Mouse (Mus musculus) lung, postnatal 0 days (tissue): ENCODE results near the gene Slain1. TPM values are rescaled to one million over a fixed set of nuclear protein-coding genes. Genes with fewer than 3 reads are reported as not detected.

ENCODE experiments used
- ATAC-seq: fragments of 200-750 bp; cut with Nextera tagmentation; 2 replicates; pipeline ENCODE4 v1.8.0; 2017; ENCODE audit warnings: moderate library complexity
- DNase-seq: peaks from one replicate; pipeline ENCODE4 v3.0.0-alpha.2; 2016; ENCODE audit warnings: low spot score
- H3K27ac ChIP-seq: fragments of 300-500 bp; sonication (generic); 2 replicates; pipeline ENCODE4 v1.5.1; 2014; ENCODE audit warnings: antibody characterized with exemption, mild to moderate bottlenecking, low read length, mixed read lengths
- H3K27me3 ChIP-seq: fragments of 300-500 bp; sonication (generic); replicated peaks from 2 replicates; pipeline ENCODE4 v1.6.1; 2014; ENCODE audit warnings: low read length, mixed read lengths; ENCODE audit not compliant: insufficient read depth
- H3K36me3 ChIP-seq: fragments of 300-500 bp; sonication (generic); 2 replicates; pipeline ENCODE4 v1.6.1; 2014; ENCODE audit warnings: low read length, mixed read lengths; ENCODE audit not compliant: insufficient read depth
- H3K4me1 ChIP-seq: fragments of 300-500 bp; sonication (generic); 2 replicates; pipeline ENCODE4 v1.6.1; 2014; ENCODE audit warnings: antibody characterized with exemption, low read depth, low read length, mixed read lengths; ENCODE audit not compliant: insufficient read depth
- H3K4me2 ChIP-seq: fragments of 300-500 bp; sonication (generic); replicated peaks from 2 replicates; pipeline ENCODE4 v1.6.1; 2014; ENCODE audit warnings: low read depth, mild to moderate bottlenecking, low read length, moderate library complexity, mixed read lengths
- H3K4me3 ChIP-seq: fragments of 300-500 bp; sonication (generic); 2 replicates; pipeline ENCODE4 v1.5.1; 2014; ENCODE audit warnings: low read depth, low read length
- H3K9ac ChIP-seq: fragments of 300-500 bp; sonication (generic); replicated peaks from 2 replicates; pipeline ENCODE4 v1.6.1; 2014; ENCODE audit warnings: low read depth, mild to moderate bottlenecking
- H3K9me3 ChIP-seq: fragments of 300-500 bp; sonication (generic); 2 replicates; pipeline ENCODE4 v1.6.1; 2016; ENCODE audit warnings: low read length, mixed read lengths
- CTCF ChIP-seq: IDR thresholded peaks from 2 replicates; pipeline ENCODE4 v1.5.1; 2016; ENCODE audit warnings: antibody characterized with exemption, mild to moderate bottlenecking
- EP300 ChIP-seq: IDR thresholded peaks from 2 replicates; pipeline ENCODE4 v1.6.1; 2016; ENCODE audit warnings: antibody characterized with exemption, mild to moderate bottlenecking, control low read depth
- WGBS: fragments of 180-500 bp; shearing (Covaris S2); extraction: QIAGEN DNeasy Blood & Tissue Kit; methylation state at CpG from one replicate; pipeline ENCODE4 v1.1.7; 2014; 5-methylcytosine and 5-hydroxymethylcytosine counted together
- polyA plus RNA-seq: library from polyadenylated mRNA; unstranded; fragments of >200 nt; fragmentation: Nextera tagmentation; extraction: Ambion mirVana; gene quantifications from 2 replicates; pipeline ENCODE4 v1.2.1, GENCODE M21; 2015

Gene Slain1
- polyA plus RNA-seq, 1 experiment from 2014 or later = 1.4 TPM

GRCm38 (mm10) chr14:103697101-103697500 lies 47.1 kb downstream of the Slain1 start:
- H3K9ac ChIP-seq = no peak overlapping the region
- no peak overlapping the region for H3K4me3 ChIP-seq
- ATAC-seq (no peak), DNase-seq (no peak)
- H3K36me3 ChIP-seq = no peaks in the 10 kb centered on the region
- WGBS = 78% methylated on average over 7 of the region's 7 CpGs
- H3K4me2 ChIP-seq = no peak overlapping the region
- H3K9me3 ChIP-seq = no peaks in the 10 kb centered on the region
- H3K27ac ChIP-seq = no peak overlapping the region
- H3K4me1 ChIP-seq = no peaks in the 10 kb centered on the region
- H3K27me3 ChIP-seq = no peaks in the 10 kb centered on the region
- TF ChIP-seq EP300 (no peak), CTCF (no peak)

DNA sequence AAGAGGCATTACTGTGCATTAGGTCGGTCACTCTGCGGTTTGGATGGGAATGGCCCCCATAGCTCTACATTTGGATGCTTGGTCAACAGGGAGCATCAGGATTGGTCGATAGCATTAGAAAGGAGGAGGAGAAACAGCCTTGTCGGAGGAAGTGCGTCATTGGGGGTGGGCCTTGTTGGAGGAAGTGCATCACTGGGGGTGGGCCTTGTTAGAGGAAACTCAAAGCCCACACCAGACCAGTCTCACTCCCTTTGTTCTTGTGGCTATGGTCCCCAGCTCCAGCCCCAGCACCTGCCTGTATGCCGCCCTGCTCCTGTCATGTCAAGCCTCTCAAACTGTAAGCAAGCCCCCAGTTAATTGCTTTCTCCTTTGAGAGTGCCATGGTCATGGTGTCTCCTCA lies 49.3 kb downstream of the Slain1 start:
- no peak overlapping the region for H3K4me3 ChIP-seq
- H3K27ac ChIP-seq = no peak overlapping the region
- H3K27me3 ChIP-seq = no peaks in the 10 kb centered on the region
- WGBS = 97% methylated on average over 6 of the region's 6 CpGs
- TF ChIP-seq EP300 (no peak), CTCF (no peak)
- H3K9me3 ChIP-seq = no peaks in the 10 kb centered on the region
- no peak for ATAC-seq
- DNase-seq = no peak
- no peak overlapping the region for H3K9ac ChIP-seq
- no peaks in the 10 kb centered on the region for H3K4me1 ChIP-seq
- no peak overlapping the region for H3K4me2 ChIP-seq
- no peaks in the 10 kb centered on the region for H3K36me3 ChIP-seq

- WGBS = 91% methylated on average over 18 of the region's 18 CpGs
- Histone ChIP-seq H3K4me2 (no peak overlapping the region), H3K36me3 (no peaks in the 10 kb centered on the region), H3K9ac (no peak overlapping the region), H3K9me3 (no peaks in the 10 kb centered on the region), H3K4me3 (no peak overlapping the region), H3K4me1 (no peaks in the 10 kb centered on the region), H3K27me3 (no peaks in the 10 kb centered on the region), H3K27ac (no peak overlapping the region)
- DNase-seq = no peak
- TF ChIP-seq CTCF (no peak), EP300 (no peak)
- no peak for ATAC-seq
Observed at GRCm38 (mm10) chr14:103702516-103702915, 52.5 kb downstream of the Slain1 start.

DNA sequence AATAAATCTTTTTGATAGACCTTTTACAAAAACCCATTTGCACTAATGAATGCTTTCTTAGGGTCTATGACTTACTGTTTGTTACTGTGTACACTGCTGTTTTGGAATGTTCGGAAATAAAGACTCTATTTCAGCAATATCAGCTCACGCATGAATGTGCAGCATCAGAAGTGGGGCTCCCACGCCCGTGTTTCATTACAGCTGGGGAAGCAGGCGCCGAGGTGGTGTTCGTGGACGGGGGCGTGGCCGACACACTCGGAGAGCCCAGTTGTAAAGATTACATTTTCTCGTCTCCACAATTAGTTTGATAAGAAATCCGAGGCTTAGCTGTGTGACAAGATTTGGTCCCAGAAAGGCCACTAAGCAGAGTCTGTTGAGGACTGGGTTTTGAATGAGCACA lies 54.7 kb downstream of the Slain1 start:
- H3K4me2 ChIP-seq = no peak overlapping the region
- H3K27ac ChIP-seq = no peak overlapping the region
- WGBS = 71% methylated on average over 13 of the region's 13 CpGs
- no peaks in the 10 kb centered on the region for H3K36me3 ChIP-seq
- DNase-seq (no peak), ATAC-seq (no peak)
- TF ChIP-seq EP300 (no peak), CTCF (no peak)
- H3K9ac ChIP-seq = no peak overlapping the region
- no peaks in the 10 kb centered on the region for H3K9me3 ChIP-seq
- H3K4me3 ChIP-seq = no peak overlapping the region
- no peaks in the 10 kb centered on the region for H3K27me3 ChIP-seq
- H3K4me1 ChIP-seq = no peaks in the 10 kb centered on the region

- Histone ChIP-seq H3K27me3 (no peaks in the 10 kb centered on the region), H3K36me3 (no peaks in the 10 kb centered on the region), H3K9me3 (no peaks in the 10 kb centered on the region), H3K4me3 (no peak overlapping the region), H3K4me2 (no peak overlapping the region), H3K9ac (no peak overlapping the region), H3K27ac (no peak overlapping the region), H3K4me1 (no peaks in the 10 kb centered on the region)
- DNase-seq (no peak), ATAC-seq (no peak)
- no peak for TF ChIP-seq CTCF
- WGBS = 56% methylated on average over 6 of the region's 6 CpGs
Observed at GRCm38 (mm10) chr14:103706347-103706746, 56.3 kb downstream of the Slain1 start.

DNA sequence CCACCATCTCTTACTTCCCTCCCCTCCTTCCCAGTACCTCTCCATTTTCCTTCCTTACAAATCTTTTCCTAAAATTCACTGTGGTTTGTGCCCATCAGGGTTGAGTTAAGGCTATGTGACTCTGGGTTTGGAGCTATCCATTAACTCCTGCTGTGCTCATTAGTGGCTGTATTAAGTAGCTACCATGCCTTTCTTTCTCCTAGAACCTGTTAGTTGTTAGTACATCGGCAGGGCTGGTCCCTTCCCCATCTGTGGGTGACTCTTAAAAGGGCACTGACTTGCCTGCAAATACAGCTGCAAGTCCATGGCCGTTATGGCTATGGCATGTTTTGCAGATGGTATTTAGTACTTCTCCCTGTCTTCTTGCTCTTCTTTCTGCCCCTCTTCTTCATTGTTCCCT lies 58.6 kb downstream of the Slain1 start:
- WGBS = 67% methylated on average over 2 of the region's 2 CpGs
- ATAC-seq = no peak
- Histone ChIP-seq H3K27ac (no peak overlapping the region), H3K9ac (no peak overlapping the region), H3K27me3 (no peaks in the 10 kb centered on the region), H3K4me1 (no peaks in the 10 kb centered on the region), H3K36me3 (no peaks in the 10 kb centered on the region), H3K9me3 (no peaks in the 10 kb centered on the region), H3K4me3 (no peak overlapping the region), H3K4me2 (no peak overlapping the region)
- DNase-seq = no peak
- TF ChIP-seq EP300 (no peak), CTCF (no peak)

DNA sequence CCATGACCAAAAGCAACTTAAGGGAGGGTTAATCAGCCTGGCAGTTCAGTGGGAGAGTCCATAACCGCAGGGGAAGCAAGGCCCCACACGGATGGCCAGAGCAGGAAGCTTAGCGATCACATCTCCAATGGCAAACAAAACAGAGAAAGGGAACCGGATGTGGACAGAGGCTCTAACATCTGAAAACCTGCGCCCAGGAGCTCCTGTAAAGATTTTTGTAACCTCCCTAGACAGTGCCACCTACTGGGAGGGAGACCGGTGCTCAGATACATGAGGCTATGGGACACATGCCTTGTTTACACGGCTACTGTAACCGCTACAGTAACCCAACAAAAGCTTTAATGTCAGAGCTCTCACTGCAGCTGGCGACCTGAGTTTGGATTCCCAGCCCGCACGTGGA lies 59.2 kb downstream of the Slain1 start:
- H3K27ac ChIP-seq = no peak overlapping the region
- no peak overlapping the region for H3K4me2 ChIP-seq
- no peak overlapping the region for H3K9ac ChIP-seq
- H3K4me1 ChIP-seq = no peaks in the 10 kb centered on the region
- ATAC-seq (no peak), DNase-seq (no peak)
- no peaks in the 10 kb centered on the region for H3K27me3 ChIP-seq
- no peak overlapping the region for H3K4me3 ChIP-seq
- 83% methylated on average over 11 of the region's 11 CpGs for WGBS
- H3K36me3 ChIP-seq = no peaks in the 10 kb centered on the region
- no peaks in the 10 kb centered on the region for H3K9me3 ChIP-seq
- no peak for TF ChIP-seq CTCF
- no peak for TF ChIP-seq EP300
